Mouse (Mus musculus): ENCODE measurements at regions not wholly inside any gene's neighbourhood (a gene's known extent, or its start where the extent isn't known, plus 50 kb on each side); places are given as distances from the start of the nearest gene placed in this dataset.

DNA sequence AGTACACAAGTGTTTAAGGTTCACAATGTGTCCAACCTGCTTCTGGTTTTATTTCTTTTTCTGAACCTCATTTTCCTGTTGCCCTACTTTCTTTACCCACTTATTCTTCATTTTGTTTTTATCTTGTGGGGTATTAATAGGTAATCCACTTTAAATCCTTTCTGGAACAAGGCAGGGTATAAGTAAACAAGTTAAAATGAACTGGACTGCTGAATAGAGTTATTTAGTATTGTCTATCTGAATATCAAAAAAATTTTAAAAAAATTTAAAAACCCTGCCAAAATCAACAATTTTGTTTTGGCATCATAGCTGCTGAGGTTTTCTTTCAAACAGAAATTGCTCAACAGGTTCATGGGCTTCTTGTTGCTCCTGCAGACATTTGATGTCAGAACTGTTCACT, 170.7 kb upstream of the Cited2 start:
- TF ChIP-seq POLR2A (IDR thresholded peaks at IDR 0.05; ENCODE audit: insufficient read depth, low read length) (no peak), CTCF (IDR thresholded peaks at IDR 0.05; ENCODE audit: low read depth, low read length) (no peak), EP300 (IDR thresholded peaks at IDR 0.05; ENCODE audit: insufficient read depth, low read depth, low read length) (no peak)

Measured in ES-Bruce4 (cell line).